Mouse (Mus musculus) urinary bladder, postnatal 25 days (tissue): ENCODE measurements at regions not wholly inside any gene's neighbourhood (a gene's known extent, or its start where the extent isn't known, plus 50 kb on each side); places are given as distances from the start of the nearest gene placed in this dataset.
A peak's percentile ranks its signal among the peaks of the same experiment; 100 is the strongest.

Source experiments
- DNase-seq: peaks from one replicate; pipeline ENCODE4 v3.0.0; 2022; ENCODE audit warnings: low spot score

DNA sequence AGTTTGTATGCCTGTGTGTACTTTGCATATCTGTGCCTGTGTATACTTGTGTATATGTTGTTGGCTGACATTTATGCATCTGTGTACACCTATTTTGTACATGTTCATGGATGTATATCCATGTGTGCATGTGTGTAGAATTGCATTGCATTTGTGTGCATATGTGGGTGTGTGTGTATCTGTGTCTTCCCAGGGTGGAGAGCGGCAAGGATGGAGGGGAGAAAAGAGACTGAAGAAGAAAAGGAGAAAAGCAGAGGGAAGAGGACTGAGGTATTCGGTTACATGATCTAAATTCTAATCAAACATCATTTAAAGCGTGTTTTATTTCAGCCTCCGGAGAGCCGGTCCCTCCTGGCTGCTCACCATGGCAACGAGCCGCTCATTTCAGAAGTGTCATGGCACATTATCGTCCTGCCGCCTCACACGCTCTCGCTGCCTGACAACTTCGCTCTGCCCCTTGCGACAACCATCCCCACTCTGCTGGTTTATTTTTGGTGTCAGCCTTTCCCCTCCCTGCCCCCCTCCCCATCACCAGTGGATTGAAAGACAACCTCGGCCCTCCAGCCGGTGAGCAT, 58.6 kb downstream of the Mrm1 start:
- no peak for DNase-seq

DNA sequence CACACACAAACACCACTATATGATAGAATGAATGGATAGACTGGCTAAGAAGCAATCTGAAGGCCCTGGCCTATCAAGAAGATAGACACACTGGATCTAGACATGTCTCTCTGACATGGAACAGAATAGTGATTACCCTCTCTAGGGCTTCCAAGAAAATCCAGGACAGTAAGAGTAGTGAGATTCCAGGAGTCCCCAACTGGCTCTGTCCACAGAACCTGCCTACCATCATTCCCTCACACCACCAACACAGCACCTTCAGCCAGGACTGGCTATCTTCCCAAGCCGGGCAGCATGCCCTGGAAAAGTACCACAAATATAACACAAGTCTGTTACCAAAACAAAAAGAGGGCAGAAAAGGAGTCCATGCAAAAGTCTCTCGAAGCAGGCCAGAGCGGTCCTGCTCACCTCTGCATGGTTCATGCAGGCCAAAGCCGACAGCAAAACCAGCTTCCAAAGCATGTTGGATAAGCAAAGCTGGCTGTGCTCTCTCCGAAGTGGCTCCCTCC, 59.8 kb downstream of the Mrm1 start:
- DNase-seq = no peak

DNA sequence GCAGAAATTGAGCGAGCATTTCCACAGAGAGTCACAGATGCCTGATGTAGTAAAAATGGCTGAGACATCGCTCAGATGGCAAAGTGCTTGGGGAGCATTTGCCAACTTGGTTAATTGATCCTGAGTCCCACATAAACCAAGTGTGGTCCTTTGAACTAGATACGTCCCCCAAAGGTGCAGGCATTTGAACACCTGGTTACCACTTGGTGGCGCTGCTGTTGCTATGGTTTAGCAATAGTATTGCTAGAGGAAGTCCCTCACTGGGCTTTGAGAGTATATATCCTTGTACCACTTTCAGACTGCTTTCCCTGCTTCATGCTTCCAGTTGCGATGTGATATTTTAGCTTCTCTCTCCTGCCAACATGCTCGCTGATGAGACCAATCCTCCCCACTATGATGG, 67.3 kb downstream of the Mrm1 start:
- DNase-seq = no peak

DNA sequence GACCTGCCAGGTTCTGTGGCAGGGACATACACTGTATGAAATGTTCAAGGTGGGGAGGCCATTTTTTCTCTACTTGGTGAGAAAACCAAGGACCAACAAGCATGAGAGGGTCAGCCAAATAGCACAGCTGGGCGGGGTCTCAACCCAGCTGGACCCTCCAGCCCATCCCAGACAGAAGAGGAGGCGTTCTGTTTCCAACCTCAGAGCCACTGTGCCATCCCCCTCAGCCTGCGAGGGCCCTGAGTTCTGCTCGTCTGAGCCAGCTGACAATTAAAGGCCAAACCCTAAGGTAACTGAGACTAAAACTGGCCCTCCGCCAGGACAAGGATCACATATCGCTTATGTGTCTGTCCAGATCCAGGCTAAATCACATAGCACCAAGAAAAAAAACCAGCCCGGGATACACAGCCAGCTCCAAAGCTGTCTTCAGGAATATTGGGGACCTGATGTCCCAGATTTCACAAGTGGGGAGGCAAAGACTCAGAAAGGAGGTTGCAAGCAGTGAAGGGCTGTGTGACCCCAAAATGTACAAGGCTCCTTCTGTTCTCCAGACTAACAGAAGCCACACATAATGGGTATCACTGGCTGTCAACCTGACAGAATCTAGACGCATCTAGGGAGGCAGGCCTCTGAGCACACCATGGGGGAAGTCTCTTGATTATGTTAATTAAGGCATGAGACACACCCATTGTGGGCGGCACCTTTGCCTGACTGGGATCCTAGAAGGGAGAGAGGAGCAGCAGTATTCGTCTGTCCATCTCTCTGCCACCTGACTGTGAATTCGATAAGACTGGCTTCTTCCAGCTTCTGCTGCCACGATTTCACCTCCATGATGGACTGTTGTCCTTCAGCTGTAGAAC, 69.6 kb downstream of the Mrm1 start:
- DNase-seq = no peak

DNA sequence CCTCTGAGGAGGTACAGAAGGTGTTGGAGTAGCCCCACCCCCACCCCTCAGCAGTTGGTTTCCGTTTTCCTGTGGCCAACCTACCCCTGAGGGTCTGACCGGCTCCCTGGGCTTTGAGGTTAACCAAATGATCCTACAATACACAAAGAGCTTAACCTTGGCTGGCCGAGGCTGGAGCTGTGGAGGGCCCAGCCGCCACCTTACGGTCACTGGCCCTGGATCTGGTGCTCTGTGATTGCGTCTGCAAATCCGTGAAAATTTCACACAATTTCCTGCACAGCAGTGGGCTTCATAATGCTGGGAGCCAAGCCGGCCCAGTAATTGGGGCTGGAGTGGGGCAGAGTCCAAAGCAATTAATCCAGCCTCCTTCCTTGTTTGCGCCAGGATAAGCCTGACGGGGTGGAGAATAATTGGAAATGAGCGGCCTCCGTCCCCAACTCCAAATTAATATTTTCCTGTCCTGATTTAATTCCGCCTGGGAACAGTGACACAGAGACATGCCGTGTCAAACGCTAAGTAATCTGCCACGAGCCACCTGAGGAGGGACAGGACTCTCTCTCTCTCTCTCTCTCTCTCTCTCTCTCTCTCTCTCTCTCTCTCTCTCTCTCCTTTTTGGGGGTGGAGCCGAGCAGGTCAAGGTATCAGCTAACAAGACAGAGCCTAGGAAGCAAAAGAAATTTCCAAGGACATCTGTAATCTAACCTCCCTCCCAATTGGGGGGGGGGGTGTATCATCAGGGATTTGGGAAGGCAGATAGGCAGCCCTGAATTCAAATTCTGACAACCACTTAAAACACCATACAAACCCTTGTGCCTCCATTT, 80.3 kb downstream of the Mrm1 start:
- no peak for DNase-seq

DNA sequence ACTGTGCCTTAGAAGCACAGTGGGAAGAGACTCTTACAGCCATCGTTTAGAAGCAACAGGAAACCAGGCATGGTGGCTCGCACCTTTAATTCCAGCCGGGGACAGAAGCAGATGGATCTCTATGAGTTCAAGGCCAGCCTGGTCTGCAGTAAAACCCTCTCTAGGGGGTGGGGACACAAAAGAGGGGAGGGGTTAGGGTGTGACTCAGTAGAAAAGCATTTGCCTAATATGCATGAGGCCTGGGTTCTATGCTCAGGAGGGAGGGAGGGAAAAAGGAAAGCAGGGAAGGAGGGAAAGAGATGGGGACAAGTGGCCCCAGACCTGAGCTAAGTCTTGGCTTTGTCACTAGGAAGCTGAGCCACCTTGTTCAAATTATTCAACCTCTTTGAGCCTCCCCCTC, 81.2 kb downstream of the Mrm1 start:
- DNase-seq = no peak

DNA sequence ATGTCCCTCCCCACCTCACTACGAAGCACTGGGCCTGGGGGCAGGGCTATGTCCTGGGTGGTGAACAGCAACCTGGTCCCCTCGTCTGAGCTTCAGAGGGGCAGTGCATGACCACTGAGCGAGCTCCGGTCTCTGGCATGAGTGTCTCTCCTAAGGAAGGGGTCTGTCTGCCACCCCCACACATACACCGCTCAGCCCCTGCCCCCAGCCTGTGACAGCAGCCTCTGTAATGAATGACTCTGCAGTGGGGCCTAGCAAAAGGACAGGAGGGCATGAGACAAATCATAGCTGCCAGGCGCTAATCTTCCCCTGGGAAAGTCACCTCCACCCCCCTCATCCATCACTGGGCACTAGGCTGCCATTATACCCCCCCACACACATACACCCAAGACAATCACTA, 87.4 kb downstream of the Mrm1 start:
- no peak for DNase-seq

DNA sequence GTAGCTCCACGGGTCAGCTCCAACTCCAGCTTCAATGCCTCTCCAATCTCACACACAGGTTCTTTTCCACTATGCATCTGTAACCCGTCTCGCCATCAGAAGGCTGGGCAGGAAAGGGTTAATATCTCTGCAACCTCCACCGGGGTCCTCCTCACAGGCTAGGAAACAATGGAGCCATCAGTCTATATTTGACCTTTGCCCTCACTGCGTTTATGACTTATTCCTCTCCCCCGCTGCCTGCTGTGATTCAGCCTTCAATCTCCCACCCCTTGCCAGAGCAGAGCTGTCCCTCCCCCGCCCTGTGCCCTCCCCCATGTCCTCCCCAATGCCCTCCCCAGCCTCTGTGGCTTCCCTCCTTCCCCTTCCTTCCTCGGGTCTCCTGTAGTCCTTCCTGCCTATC, 89.1 kb downstream of the Mrm1 start:
- DNase-seq = no peak

DNA sequence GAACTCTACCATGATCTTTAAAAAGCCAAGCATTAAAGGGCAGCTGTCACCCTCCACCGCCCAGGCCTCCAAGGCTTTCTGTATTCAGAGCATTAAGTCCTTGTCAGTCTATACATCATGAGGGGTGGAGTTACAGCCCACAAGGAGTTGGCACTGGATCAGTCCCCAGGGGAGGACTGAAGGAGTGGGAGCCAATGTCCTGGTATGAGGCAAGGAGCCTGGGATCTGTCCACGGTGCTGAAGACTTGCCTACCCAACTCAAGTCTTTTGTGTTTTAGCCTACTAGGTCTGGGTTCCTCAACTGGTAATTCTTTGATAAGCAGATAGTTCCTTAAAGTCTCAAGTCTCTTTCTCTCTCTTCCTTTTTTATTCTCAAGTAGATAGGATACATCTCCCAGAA, 90.1 kb downstream of the Mrm1 start:
- peak; percentile 29 for DNase-seq

DNA sequence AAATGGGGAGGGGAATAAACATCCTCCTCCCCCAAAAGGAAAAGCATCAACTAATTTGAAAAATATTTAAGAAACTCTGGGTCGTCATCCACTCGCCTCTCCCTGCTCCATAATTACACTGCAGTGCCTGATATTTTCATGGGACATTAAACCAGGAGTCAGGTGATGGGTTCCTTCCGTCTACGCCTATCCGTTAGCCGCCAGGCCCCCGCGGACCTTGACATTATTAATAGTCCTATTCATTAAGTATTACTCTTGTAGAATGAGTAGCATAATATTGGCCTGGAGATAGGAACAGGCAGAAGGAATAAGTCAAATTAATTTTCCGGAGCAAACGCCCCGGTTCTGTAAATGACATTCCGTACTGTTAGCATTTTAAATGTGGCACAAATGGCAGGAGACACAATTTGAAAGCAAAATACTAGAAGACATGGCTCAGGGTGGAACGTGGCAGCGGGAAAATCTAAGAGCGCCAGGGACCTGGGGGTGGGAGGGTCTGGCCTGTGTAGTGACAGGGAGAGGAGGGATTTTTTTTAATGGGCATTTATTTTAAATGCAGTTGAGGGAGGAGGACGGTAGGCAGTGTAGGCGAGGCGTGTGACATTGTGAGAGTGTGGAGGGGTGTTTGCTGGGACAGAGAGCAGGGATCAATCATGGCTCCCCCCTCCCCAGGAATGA, 93.2 kb downstream of the Mrm1 start:
- no peak for DNase-seq

DNA sequence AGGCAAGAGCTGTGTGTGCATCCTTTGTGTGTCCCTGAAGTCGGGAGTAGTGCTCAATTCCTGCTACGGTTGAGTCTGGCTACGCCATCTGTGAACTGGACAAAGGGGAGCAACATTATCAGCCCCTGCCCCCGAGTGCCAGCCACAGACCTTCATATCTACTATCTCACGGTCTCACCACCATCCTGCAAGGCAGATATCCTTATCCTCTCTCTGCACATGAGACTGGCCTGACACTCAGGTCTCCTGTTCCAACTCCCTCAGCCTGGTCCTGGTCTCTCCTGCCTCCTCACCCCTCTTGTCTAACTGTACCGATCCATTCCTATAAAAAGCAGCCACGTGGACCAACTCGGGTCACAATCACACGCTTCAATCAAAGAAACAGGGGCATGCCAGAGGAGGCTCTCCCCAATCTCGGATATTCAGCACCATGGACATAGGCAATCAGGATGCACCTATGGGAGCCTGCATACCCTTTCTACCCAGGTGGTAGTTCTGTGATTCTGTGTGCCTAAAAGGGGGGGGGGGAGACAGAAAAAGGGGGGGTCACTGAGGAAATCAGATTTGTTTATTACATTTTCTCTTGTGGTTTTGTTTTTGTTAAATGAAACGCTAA, 94.0 kb downstream of the Mrm1 start:
- no peak for DNase-seq

DNA sequence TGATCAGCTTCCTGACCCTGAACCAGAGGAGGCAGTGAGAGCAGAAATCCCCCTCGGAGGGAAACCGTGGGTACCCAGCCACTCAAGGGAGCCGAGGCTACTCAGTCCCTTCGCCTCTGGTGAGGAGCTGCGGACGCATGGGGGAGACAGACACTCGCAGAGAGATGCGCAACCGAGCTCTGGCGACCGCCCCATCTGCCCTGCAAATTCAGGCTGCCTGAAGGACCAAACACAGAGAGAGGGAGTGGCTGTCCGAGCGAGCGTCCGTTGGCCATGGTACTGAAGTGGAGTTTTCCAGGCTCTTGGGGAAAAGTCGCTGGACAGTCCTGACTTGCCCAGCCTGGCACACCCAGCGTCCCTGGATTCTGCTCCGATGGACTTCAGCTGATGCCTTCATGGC, 95.2 kb downstream of the Mrm1 start:
- no peak for DNase-seq

DNA sequence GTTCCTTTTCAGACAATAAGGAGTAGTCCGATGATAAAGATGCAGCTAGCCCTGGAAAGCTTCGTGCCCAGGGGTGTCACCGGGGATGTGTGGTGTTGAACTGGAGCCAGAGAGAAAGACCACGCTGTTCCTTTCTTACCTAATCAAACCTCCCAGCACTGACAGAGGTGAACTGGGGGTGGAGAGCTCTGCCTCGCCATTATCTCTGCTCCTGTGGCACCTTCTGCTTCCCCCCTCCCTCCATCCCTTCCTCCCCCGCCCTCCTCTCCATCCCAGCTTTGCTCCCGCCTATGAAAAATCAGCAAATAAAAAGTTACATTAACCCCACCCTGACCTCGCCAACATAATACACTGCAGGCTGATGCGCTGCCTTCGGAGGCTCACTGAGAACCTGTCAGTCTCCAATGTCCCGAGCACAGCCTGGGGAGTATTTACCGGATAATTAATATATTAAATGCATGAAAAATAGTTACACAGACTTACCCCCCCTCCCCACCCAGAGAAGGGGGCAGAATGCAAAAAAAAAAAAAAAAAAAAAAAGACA, 96.6 kb downstream of the Mrm1 start:
- no peak for DNase-seq

DNA sequence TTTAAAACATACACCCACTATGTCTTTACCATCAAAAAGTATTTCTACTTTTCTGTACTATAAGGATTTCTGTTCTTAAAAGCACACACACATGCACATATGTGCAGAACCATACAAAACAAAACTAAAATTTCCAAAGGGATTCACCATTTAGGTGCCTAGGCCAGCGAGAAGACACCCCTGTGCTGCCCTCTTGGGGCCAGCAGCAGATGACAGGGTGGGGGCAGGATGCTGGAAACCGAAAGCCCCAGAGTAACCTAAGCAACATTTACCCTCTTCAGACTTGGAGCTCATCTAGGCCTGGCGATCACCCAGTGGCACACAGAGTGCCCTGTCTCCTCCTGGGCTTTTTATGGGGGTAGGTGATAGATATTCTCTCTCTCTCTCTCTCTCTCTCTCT, 97.3 kb downstream of the Mrm1 start:
- no peak for DNase-seq

DNA sequence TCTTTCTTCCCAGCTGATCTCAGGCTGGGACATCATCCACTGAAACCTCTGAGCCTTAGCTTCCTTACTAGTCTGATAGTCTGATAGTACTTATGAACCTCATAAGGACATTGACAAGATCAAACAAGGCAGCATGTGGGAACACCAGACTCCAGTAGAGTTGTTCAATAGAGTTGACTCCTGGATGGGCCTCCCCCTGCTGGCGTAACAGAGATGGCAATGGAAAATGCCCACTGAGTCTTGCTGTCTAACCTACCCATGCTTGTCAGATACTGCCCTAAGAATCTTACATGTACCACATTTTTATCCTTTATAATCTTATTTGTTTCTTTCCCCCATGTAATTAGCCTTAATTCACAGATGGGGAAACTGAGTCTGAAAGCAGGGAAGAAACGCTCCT, 98.2 kb downstream of the Mrm1 start:
- no peak for DNase-seq

DNA sequence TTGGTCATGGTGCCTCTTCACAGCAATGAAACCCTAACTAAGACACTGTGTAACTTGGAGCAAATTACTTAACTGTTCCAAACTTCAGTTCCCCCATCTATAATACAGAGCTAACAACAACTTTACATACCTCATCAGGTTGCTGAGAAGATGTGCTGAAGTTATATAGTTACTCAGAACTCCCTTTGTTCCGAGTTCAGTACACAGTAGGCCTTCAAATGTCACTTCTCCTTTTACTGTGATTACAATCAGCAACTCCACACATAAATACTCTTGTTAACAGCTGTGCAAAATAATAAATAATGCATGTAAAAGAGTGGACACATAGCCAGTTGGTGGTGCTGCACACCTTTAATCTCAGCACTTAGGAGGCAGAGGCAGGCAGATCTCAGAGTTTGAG, 99.5 kb downstream of the Mrm1 start:
- DNase-seq = no peak

DNA sequence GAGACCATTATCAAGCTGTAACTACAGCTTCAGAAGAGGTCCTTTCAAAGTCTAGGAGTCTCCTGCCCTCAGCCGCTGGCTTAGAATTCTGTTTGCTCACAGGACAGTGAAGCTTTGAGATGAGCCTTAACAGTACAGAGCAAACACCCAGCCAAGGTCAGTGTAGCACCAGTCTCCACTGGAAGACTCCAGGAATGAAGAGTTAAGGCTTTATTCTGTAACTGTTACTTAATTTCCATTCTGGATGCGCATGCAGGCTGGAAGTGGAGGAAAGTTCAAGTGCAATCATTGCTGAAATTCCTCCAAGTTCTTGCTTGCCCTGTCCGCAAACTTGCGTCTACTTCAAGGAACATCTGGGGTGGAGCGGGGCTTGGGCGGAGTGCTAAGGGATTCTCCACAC, 106.6 kb downstream of the Mrm1 start:
- DNase-seq = no peak

DNA sequence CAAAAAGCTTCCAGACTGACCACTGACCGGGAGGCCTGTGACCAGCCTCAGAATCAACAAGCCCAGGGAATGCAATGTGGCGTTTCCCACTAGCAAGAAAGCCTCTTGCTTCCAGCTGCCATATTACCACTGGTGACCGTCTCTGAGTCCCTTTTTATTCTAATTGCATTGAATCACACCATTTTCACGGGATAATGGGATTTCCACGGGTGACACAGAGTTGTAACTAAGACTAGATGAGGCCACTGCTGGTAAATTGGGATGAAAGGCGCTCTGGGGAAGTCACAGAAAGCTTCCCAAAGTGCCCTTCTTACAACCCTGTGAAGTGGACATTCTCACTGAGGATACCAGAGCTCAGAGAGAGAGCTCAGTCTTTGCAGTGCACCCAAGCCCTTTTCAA, 107.4 kb downstream of the Mrm1 start:
- DNase-seq = no peak

DNA sequence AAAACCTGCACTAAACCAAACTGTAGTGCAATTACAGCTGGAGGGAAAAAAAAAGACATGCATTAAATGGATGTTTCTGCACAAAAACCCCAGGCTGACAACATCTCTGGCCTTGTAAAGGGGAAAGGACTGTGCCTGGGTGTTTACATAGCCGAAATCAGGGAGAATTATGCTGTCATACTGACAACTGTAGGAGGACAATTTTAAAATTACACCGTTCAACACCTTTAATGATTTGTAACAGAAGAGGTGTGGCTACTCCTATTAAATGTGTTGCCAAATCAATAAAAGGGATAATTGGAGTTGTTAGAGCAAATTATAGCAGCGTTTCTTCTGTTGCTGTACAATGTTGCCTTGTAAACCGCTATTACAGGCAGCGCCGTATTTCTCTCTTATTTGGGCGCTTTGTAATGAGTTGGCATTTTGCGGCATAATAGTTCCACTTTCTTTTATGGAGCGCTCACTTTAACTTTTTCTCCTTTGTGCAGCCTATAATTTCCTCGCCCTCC, 111.0 kb downstream of the Mrm1 start:
- DNase-seq = no peak

DNA sequence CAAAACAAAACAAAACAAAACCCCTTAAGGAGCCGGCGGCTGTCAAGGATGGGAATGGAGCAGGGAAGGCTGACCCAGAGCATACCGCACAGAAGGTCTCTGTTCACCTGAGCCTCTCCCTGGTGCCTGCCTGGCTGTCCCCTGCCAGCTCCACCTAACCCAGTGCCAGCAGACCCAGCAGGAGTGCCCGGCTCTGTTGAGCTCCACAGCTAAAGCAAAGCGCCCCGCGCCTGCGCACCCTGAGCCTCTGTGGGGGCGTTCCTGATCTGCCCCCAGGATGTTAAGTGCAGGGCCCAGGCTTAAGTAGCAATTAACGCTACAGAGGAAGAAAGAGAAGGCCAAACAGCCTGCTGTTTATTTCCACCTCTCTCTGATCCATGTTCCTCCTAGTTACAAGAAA, 111.5 kb downstream of the Mrm1 start:
- no peak for DNase-seq

DNA sequence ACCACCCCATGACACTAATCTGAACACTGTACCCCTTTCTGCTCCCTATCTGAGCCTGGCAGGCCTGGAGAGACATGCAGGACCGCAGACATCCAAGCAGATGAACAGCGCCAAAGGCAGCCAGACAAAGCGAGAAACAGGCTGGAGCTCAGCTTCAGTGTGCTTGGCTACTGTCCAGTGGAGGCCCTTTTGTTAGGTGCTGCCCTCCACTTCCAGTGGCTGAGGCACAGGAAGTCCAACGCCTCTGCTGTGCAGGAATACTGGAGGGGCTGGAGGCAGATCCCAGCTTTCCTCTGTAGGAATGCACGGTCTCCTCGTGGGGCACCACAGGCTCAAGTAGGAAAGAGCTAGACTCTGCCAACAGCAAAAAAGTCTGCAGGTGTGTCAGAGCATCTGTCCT, 112.6 kb downstream of the Mrm1 start:
- no peak for DNase-seq
